Mouse (Mus musculus) small intestine, adult 2 months (tissue): ENCODE measurements around the gene Slc29a1. TPM values are rescaled to one million over a fixed set of nuclear protein-coding genes. Genes with fewer than 3 reads are reported as not detected.

ENCODE experiments used
- H3K27ac ChIP-seq: fragments of 200-500 bp; 2 replicates; pipeline ENCODE4 v1.5.1; 2012; ENCODE audit warnings: low read depth, low read length, control low read depth, inconsistent platforms; ENCODE audit not compliant: insufficient read depth
- H3K27me3 ChIP-seq: fragments of 200-500 bp; 2 replicates; pipeline ENCODE4 v1.6.1; 2012; ENCODE audit warnings: mild to moderate bottlenecking, moderate library complexity, low read length, inconsistent platforms; ENCODE audit not compliant: control insufficient read depth, insufficient read depth
- H3K36me3 ChIP-seq: fragments of 200-500 bp; 2 replicates; pipeline ENCODE4 v1.6.1; 2012; ENCODE audit warnings: mild to moderate bottlenecking, low read length, control low read depth, inconsistent platforms; ENCODE audit not compliant: control insufficient read depth, insufficient read depth
- H3K4me1 ChIP-seq: fragments of 200-500 bp; 2 replicates; pipeline ENCODE4 v1.6.1; 2012; ENCODE audit warnings: low read length, inconsistent platforms, mixed read lengths; ENCODE audit not compliant: control insufficient read depth, insufficient read depth, insufficient read length
- H3K4me3 ChIP-seq: fragments of 200-500 bp; 2 replicates; pipeline ENCODE4 v1.5.1; 2012; ENCODE audit warnings: low read depth, mild to moderate bottlenecking, control low read depth, inconsistent platforms, low read length, moderate library complexity
- CTCF ChIP-seq: fragments of 200-500 bp; IDR thresholded peaks from 2 replicates; pipeline ENCODE4 v1.5.1; 2012; ENCODE audit warnings: low read depth, mild to moderate bottlenecking, control low read depth, inconsistent platforms, low read length, moderate library complexity, mixed read lengths; ENCODE audit not compliant: insufficient replicate concordance, insufficient read length; ENCODE audit errors: extremely low read depth
- POLR2A ChIP-seq: fragments of 200-500 bp; IDR thresholded peaks from 2 replicates; pipeline ENCODE4 v1.6.1; 2012; ENCODE audit warnings: low read depth, mild to moderate bottlenecking, control low read depth, inconsistent platforms, low read length, moderate library complexity
- WGBS: fragments of 180-500 bp; shearing (Covaris S2); methylation state at CpG from one replicate; pipeline ENCODE4 v1.1.7; 2018; 5-methylcytosine and 5-hydroxymethylcytosine counted together
- polyA plus RNA-seq: library from polyadenylated mRNA; depleted of rRNA; stranded (reverse); fragments of >200 nt; gene quantifications from 2 replicates; pipeline ENCODE4 v1.2.3, GENCODE M21; 2012

Slc29a1 gene
- polyA plus RNA-seq, 1 experiment = 35.2 TPM

DNA sequence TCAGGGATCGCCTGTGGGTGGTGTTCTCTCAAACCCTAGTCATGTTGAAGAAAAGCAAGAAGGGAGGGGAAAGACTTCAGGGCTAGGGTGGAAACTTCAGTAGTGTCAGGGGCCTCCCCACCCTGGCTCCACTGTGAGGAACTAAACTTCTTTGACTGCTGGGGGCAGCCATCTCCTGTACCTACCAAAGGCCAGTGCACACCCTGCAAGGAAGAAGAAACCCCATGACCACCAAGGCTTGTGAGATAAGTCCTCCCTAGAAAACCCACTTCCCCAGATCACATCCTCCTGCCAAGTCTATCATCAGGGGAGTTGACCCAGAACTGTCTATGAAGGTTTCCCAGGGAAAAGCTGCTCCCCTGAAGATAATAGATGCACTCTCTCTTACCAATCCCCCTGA lies 45.0 kb downstream of the Slc29a1 start:
- no peak overlapping the region for H3K27ac ChIP-seq
- H3K4me1 ChIP-seq = peaks cover 7% of the 10 kb centered on the region
- WGBS = 43% methylated on average over 1 of the region's 1 CpGs
- H3K36me3 ChIP-seq = no peaks in the 10 kb centered on the region
- no peak overlapping the region for H3K4me3 ChIP-seq
- TF ChIP-seq CTCF (no peak), POLR2A (no peak)
- peaks cover 19% of the 10 kb centered on the region for H3K27me3 ChIP-seq

GRCm38 (mm10) chr17:45553065-45553464 lies 46.3 kb downstream of the Slc29a1 start:
- peaks cover 31% of the 10 kb centered on the region for H3K27me3 ChIP-seq
- H3K4me3 ChIP-seq = no peak overlapping the region
- H3K27ac ChIP-seq = no peak overlapping the region
- 79% methylated on average over 3 of the region's 3 CpGs for WGBS
- no peaks in the 10 kb centered on the region for H3K36me3 ChIP-seq
- H3K4me1 ChIP-seq = peaks cover 3% of the 10 kb centered on the region
- TF ChIP-seq CTCF = no peak
- no peak for TF ChIP-seq POLR2A

DNA sequence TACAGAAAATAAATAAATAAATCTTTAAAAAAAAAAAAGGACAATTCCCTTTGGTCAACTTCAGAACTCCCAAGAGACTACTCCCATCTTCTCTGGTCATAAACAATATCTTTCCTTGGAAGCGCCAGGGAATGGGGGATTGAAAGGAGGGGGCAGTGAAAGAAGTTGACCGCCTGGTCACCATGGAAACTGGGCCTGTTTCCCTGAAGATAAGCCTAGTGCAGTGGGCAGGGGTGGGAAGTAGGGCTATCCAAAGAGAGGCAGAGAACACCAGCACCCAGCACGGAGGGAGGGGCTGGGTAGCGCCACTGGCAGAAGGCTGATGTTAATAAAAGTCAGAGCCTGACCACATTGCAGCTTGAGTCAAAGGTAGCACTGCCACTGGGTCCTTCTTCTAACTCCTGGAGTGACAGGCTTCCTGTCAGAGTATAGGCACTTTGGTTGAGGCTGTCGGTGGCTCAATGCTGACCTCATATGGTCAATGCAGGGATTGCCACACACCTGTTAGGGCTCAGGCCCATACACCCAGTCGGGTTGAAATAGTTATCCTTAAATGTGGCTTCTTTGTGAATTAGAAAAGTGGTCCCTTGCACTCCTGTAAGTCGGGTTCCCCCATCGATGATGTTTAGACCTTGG lies 47.5 kb downstream of the Slc29a1 start:
- H3K27ac ChIP-seq = no peak overlapping the region
- H3K36me3 ChIP-seq = no peaks in the 10 kb centered on the region
- peaks cover 42% of the 10 kb centered on the region for H3K27me3 ChIP-seq
- 10% methylated on average over 8 of the region's 8 CpGs for WGBS
- peaks cover 3% of the 10 kb centered on the region for H3K4me1 ChIP-seq
- no peak overlapping the region for H3K4me3 ChIP-seq
- TF ChIP-seq POLR2A (no peak), CTCF (peak; percentile 85; the same call in 1 of the 2 replicates)

GRCm38 (mm10) chr17:45551249-45551796 lies 48.1 kb downstream of the Slc29a1 start:
- H3K27me3 ChIP-seq = peaks cover 46% of the 10 kb centered on the region
- H3K4me3 ChIP-seq = no peak overlapping the region
- 72% methylated on average over 7 of the region's 7 CpGs for WGBS
- no peaks in the 10 kb centered on the region for H3K36me3 ChIP-seq
- no peak for TF ChIP-seq CTCF
- no peak for TF ChIP-seq POLR2A
- H3K4me1 ChIP-seq = peaks cover 3% of the 10 kb centered on the region
- no peak overlapping the region for H3K27ac ChIP-seq

GRCm38 (mm10) chr17:45550253-45550652 lies 49.2 kb downstream of the Slc29a1 start:
- Histone ChIP-seq H3K27ac (no peak overlapping the region), H3K4me1 (peaks cover 2% of the 10 kb centered on the region), H3K36me3 (no peaks in the 10 kb centered on the region), H3K27me3 (peaks cover 54% of the 10 kb centered on the region), H3K4me3 (no peak overlapping the region)
- 23% methylated on average over 5 of the region's 5 CpGs for WGBS
- TF ChIP-seq CTCF (no peak), POLR2A (no peak)

DNA sequence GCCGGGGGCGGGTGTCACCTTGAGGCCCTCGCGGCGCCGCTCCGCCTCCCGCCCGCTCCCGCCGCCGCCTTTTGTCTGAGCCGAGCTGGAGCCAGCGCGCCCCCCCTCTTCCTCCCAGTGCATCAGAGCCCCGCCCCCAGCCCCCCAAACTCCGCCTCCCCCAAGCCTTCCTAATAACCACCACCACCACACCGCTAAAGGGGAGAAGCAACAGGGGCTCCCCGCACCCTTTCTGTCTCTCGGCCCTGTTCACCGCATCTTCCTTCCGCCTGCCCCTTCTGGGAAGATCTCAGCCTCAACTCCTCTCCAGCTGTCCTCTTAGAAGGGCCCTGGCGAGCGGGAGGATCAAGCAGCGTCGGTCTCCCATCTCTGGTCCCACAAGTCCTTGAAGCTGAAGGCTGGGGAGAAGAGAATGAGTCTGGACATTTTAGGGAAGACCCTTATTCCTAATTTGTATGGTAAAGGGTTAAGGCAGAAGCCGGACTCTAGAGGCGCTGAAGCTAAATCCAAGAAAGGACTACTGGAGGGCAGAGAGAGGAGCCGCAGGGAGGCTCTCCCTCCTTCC lies 49.7 kb downstream of the Slc29a1 start, which contains the start of gene Tmem151b:
TSS of gene Tmem151b (minus strand) at position 61 of the 565 bp plus-strand sequence.
- 1% methylated on average over 20 of the region's 29 CpGs for WGBS
- Histone ChIP-seq H3K36me3 (no peaks in the 10 kb centered on the region), H3K27ac (no peak within 1 kb of the TSS), H3K4me1 (peaks cover 5% of the 10 kb centered on the region), H3K27me3 (peaks cover 60% of the 10 kb centered on the region), H3K4me3 (peak within 1 kb of the TSS; percentile 44)
- TF ChIP-seq CTCF (no peak), POLR2A (no peak)

- Histone ChIP-seq H3K27me3 (peaks cover 68% of the 10 kb centered on the region), H3K36me3 (no peaks in the 10 kb centered on the region), H3K4me1 (peaks cover 6% of the 10 kb centered on the region), H3K4me3 (peak overlapping the region; percentile 44), H3K27ac (no peak overlapping the region)
- WGBS = 4% methylated on average over 56 of the region's 68 CpGs
- TF ChIP-seq CTCF = no peak
- no peak for TF ChIP-seq POLR2A
These were observed 50.6 kb downstream of the Slc29a1 start for GRCm38 (mm10) chr17:45548541-45549512.
